Mouse (Mus musculus): ENCODE results near the gene Adk. TPM values are rescaled to one million over a fixed set of nuclear protein-coding genes. Genes with fewer than 3 reads are reported as not detected.
A peak's percentile ranks its signal among the peaks of the same experiment; 100 is the strongest.

The Adk gene
- polyA plus RNA-seq, 1 experiment from 2014 or later, result 68.6 TPM

GRCm38 (mm10) chr14:21253321-21253992 lies 201.1 kb downstream of the Adk start:
- H3K4me1 ChIP-seq, result peaks cover 38% of the 10 kb centered on the region
- H3K27me3 ChIP-seq, result no peaks in the 10 kb centered on the region
- no peaks in the 10 kb centered on the region for H3K9me3 ChIP-seq
- no peak overlapping the region for H3K4me3 ChIP-seq
- 5% methylated on average over 5 of the region's 5 CpGs for WGBS
- H3K9ac ChIP-seq (replicated peaks), result no peak overlapping the region; the same call in 1 of the 2 replicates
- peak overlapping the region; percentile 95 for H3K27ac ChIP-seq (replicated peaks)
- no peaks in the 10 kb centered on the region for H3K36me3 ChIP-seq
- peak overlapping the region; percentile 17; the same call in 1 of the 2 replicates for H3K4me2 ChIP-seq (replicated peaks)
- ATAC-seq (replicated peaks), result peak; percentile 80

GRCm38 (mm10) chr14:21253993-21254339 lies 201.6 kb downstream of the Adk start:
- WGBS, result 19% methylated on average over 2 of the region's 2 CpGs
- Histone ChIP-seq H3K27me3 (no peaks in the 10 kb centered on the region), H3K27ac (replicated peaks) (peak overlapping the region; percentile 95), H3K4me3 (no peak overlapping the region), H3K9me3 (no peaks in the 10 kb centered on the region), H3K4me2 (replicated peaks) (0 out of 2 replicates have a peak overlapping the region, but pooled peaks have one; percentile 17), H3K9ac (replicated peaks) (0 out of 2 replicates have a peak overlapping the region, but pooled peaks have one; percentile 3), H3K36me3 (no peaks in the 10 kb centered on the region), H3K4me1 (peaks cover 38% of the 10 kb centered on the region)
- no peak for ATAC-seq (replicated peaks)

GRCm38 (mm10) chr14:21268229-21268628 lies 215.9 kb downstream of the Adk start:
- Histone ChIP-seq H3K9me3 (no peaks in the 10 kb centered on the region), H3K4me3 (no peak overlapping the region), H3K27ac (replicated peaks) (no peak overlapping the region), H3K9ac (replicated peaks) (no peak overlapping the region), H3K36me3 (no peaks in the 10 kb centered on the region), H3K4me2 (replicated peaks) (no peak overlapping the region), H3K4me1 (peaks cover 7% of the 10 kb centered on the region; the same call in 1 of the 2 replicates), H3K27me3 (no peaks in the 10 kb centered on the region)
- 95% methylated on average over 8 of the region's 8 CpGs for WGBS
- no peak for ATAC-seq (replicated peaks)

GRCm38 (mm10) chr14:21271472-21271871 lies 219.1 kb downstream of the Adk start:
- Histone ChIP-seq H3K27ac (replicated peaks) (no peak overlapping the region), H3K9ac (replicated peaks) (no peak overlapping the region), H3K27me3 (no peaks in the 10 kb centered on the region), H3K9me3 (no peaks in the 10 kb centered on the region), H3K36me3 (no peaks in the 10 kb centered on the region), H3K4me1 (peaks cover 15% of the 10 kb centered on the region), H3K4me3 (no peak overlapping the region), H3K4me2 (replicated peaks) (no peak overlapping the region)
- WGBS, result 58% methylated on average over 4 of the region's 4 CpGs
- no peak for ATAC-seq (replicated peaks)

- Histone ChIP-seq H3K27me3 (no peaks in the 10 kb centered on the region), H3K27ac (replicated peaks) (no peak overlapping the region), H3K9ac (replicated peaks) (no peak overlapping the region), H3K4me1 (peaks cover 15% of the 10 kb centered on the region), H3K4me3 (no peak overlapping the region), H3K9me3 (no peaks in the 10 kb centered on the region), H3K36me3 (no peaks in the 10 kb centered on the region), H3K4me2 (replicated peaks) (no peak overlapping the region)
- ATAC-seq (replicated peaks), result no peak
- WGBS, result 95% methylated on average over 1 of the region's 1 CpGs
Observed at GRCm38 (mm10) chr14:21275786-21276185, 223.4 kb downstream of the Adk start.

- no peaks in the 10 kb centered on the region for H3K27me3 ChIP-seq
- H3K4me3 ChIP-seq, result no peak overlapping the region
- peaks cover 17% of the 10 kb centered on the region for H3K4me1 ChIP-seq
- no peak for ATAC-seq (replicated peaks)
- 91% methylated on average over 2 of the region's 2 CpGs for WGBS
- no peaks in the 10 kb centered on the region for H3K9me3 ChIP-seq
- H3K36me3 ChIP-seq, result no peaks in the 10 kb centered on the region
- no peak overlapping the region for H3K4me2 ChIP-seq (replicated peaks)
- H3K9ac ChIP-seq (replicated peaks), result no peak overlapping the region
- no peak overlapping the region for H3K27ac ChIP-seq (replicated peaks)
Observed at GRCm38 (mm10) chr14:21278290-21278689, 225.9 kb downstream of the Adk start.

GRCm38 (mm10) chr14:21278907-21279535 lies 226.6 kb downstream of the Adk start:
- Histone ChIP-seq H3K9me3 (no peaks in the 10 kb centered on the region), H3K36me3 (no peaks in the 10 kb centered on the region), H3K9ac (replicated peaks) (no peak overlapping the region), H3K4me2 (replicated peaks) (no peak overlapping the region), H3K27me3 (no peaks in the 10 kb centered on the region), H3K4me3 (no peak overlapping the region), H3K4me1 (peaks cover 19% of the 10 kb centered on the region), H3K27ac (replicated peaks) (no peak overlapping the region)
- WGBS, result 72% methylated on average over 6 of the region's 6 CpGs
- ATAC-seq (replicated peaks), result no peak

- ATAC-seq (replicated peaks), result no peak
- Histone ChIP-seq H3K4me2 (replicated peaks) (no peak overlapping the region), H3K36me3 (no peaks in the 10 kb centered on the region), H3K4me3 (no peak overlapping the region), H3K9me3 (no peaks in the 10 kb centered on the region), H3K4me1 (peaks cover 24% of the 10 kb centered on the region), H3K9ac (replicated peaks) (no peak overlapping the region), H3K27ac (replicated peaks) (no peak overlapping the region), H3K27me3 (no peaks in the 10 kb centered on the region)
- 70% methylated on average over 3 of the region's 3 CpGs for WGBS
Observed at GRCm38 (mm10) chr14:21280451-21280850, 228.1 kb downstream of the Adk start.

- Histone ChIP-seq H3K4me1 (peaks cover 33% of the 10 kb centered on the region), H3K9me3 (no peaks in the 10 kb centered on the region), H3K9ac (replicated peaks) (no peak overlapping the region), H3K4me2 (replicated peaks) (no peak overlapping the region), H3K27me3 (no peaks in the 10 kb centered on the region), H3K4me3 (no peak overlapping the region), H3K36me3 (no peaks in the 10 kb centered on the region), H3K27ac (replicated peaks) (no peak overlapping the region)
- ATAC-seq (replicated peaks), result no peak
- 12% methylated on average over 4 of the region's 4 CpGs for WGBS
Observed at GRCm38 (mm10) chr14:21281506-21281905, 229.1 kb downstream of the Adk start.

GRCm38 (mm10) chr14:21284116-21284515 lies 231.7 kb downstream of the Adk start:
- Histone ChIP-seq H3K9me3 (no peaks in the 10 kb centered on the region), H3K36me3 (no peaks in the 10 kb centered on the region), H3K27me3 (no peaks in the 10 kb centered on the region), H3K27ac (replicated peaks) (peak overlapping the region; percentile 54), H3K4me1 (peaks cover 40% of the 10 kb centered on the region), H3K4me3 (no peak overlapping the region), H3K9ac (replicated peaks) (no peak overlapping the region), H3K4me2 (replicated peaks) (no peak overlapping the region)
- WGBS, result 18% methylated on average over 7 of the region's 7 CpGs
- ATAC-seq (replicated peaks), result no peak

GRCm38 (mm10) chr14:21284847-21285246 lies 232.5 kb downstream of the Adk start:
- no peak overlapping the region for H3K9ac ChIP-seq (replicated peaks)
- no peak overlapping the region for H3K4me3 ChIP-seq
- WGBS, result 79% methylated on average over 5 of the region's 5 CpGs
- no peak for ATAC-seq (replicated peaks)
- H3K9me3 ChIP-seq, result no peaks in the 10 kb centered on the region
- H3K4me1 ChIP-seq, result peaks cover 40% of the 10 kb centered on the region
- H3K4me2 ChIP-seq (replicated peaks), result no peak overlapping the region
- no peaks in the 10 kb centered on the region for H3K27me3 ChIP-seq
- no peaks in the 10 kb centered on the region for H3K36me3 ChIP-seq
- H3K27ac ChIP-seq (replicated peaks), result peak overlapping the region; percentile 54

- Histone ChIP-seq H3K27me3 (no peaks in the 10 kb centered on the region), H3K27ac (replicated peaks) (peak overlapping the region; percentile 74), H3K4me2 (replicated peaks) (no peak overlapping the region), H3K9ac (replicated peaks) (no peak overlapping the region), H3K36me3 (no peaks in the 10 kb centered on the region), H3K4me1 (peaks cover 40% of the 10 kb centered on the region), H3K4me3 (no peak overlapping the region), H3K9me3 (no peaks in the 10 kb centered on the region)
- peak; percentile 32; the same call in 1 of the 2 replicates for ATAC-seq (replicated peaks)
- 39% methylated on average over 7 of the region's 7 CpGs for WGBS
Observed at GRCm38 (mm10) chr14:21286274-21286673, 233.9 kb downstream of the Adk start.
